Mouse (Mus musculus) ovary, adult 18-20 months (tissue): Measurements from ENCODE around the gene Cdpf1.
A peak's percentile ranks its signal among the peaks of the same experiment; 100 is the strongest.

Source experiments
- DNase-seq: peaks from one replicate; pipeline ENCODE4 v3.0.0; 2022; ENCODE audit warnings: low spot score, mixed read lengths

Gene Cdpf1

DNA sequence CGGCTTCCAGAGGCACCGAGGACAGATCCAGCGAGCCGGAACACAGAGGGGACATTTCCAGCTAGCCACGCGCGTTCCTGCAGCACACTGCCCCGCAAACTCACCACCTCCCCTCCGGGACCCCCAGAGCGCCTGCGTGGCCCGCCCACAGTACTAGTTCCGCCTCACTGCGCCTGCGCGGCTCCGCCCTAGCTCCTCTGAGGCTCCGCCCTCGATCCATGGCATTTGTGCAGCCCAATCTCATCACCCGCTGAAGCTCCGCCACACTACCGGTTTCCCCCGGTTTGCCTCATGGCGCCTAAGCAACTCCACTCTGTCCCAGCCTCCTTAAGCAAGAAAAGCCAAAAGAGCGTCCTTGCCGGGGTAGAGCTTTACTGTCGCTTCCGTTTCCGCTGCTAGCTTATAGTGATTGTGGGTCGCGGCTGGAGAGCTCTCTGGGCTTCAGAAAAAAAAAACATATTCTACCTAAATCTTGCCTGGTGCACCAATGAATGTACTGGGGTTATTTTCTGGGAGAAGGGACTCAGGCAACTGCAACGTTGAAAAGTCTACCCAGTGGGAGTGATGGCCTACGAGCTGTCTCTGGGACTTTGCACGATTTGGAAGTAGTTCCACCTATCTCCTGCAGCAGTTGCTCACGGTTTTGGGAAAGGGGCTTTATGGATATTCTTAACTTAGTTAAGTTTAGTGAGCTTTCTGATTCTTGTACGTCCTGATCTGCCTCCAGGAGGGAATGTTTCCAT, at the start of gene Cdpf1:
TSS of gene Cdpf1 (minus strand) at position 163 of the 743 bp plus-strand sequence.
- peak; percentile 95 for DNase-seq

DNA sequence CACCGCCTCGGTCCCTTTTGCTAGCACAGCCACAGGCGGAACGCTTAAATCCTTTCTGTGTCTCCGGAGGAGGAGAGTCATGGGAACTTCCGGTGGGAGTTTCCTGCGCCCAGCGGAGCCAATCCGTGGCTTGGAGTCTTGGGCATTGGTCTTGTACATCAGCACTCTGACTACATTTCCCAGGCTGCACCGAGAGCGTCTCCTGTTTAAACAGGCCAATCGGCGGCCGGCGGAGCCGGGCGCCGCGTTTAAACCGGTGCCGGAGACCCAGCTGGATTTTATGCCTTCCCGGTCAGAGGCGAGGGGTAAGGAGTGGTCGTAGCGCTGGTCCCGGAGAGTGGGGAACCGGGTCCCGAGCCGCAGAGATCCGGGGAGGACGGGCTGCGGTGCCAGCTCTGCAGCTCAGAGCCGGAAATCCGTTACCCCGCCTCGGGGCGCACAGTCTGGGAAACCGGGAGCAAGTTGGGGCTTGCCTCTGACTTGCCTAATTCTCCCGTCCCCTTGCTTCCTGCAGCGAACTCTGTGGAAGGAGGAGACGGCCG, 48.1 kb upstream of the Cdpf1 start, which contains the start of gene Gtse1:
TSS of gene Gtse1 (plus strand) at position 256 of the 542 bp plus-strand sequence.
- peak; percentile 91 for DNase-seq

DNA sequence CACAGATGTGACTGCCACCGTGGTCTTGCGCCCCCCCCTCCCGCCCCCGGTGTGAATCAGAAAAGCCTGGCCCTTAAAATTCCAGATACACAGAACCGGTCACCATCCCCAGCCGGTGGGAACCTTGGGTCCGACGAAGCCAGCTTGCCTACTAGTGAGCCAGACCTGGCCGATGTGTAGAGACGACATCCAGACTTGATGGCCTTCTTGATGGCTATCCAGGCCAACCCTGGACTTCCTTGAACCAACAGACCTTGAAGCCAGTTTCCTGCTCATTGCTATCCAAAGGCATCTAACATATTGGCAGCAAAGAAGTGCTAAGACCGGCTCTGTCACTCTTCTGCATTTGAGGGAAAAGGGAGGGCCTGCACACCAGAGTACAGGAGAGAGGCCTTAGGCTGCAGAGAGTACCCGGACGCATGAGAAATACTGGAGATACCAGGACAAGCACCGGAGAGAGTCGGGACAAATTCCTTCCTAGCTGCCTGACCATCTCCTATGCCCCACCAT, 47.5 kb upstream of the Cdpf1 start:
- no peak for DNase-seq

DNA sequence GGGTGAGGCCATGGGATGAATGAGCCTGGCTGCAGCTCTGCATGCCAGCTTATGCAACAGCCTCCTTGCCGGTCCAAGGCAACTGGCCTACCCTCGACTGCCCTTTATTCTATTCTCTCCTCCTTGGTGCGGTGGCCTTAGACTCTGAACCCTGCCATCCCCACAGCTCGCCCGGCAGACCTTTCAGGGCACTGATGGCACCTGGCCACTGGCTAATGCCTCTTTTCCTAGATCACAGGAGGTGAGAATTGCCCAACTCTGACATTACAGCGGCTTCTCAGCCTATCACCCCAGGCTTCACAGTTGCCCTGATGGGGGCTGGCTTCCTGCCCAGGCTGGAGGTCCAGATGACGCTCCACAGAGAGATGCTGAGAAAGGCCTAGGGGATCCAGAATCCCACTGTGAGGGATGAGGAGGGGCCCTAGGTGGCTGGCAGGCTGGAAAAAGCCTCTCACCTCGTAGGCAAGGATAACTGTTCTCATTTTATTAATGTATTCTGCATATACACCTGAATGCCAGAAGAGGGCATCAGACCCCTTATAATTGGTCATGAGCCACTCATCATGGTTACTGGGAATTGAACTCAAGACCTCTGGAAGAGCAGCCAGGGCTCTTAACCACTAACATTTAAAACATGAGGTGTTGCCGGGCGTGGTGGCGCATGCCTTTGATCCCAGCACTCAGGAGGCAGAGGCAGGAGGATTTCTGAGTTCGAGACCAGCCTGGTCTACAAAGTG, 40.3 kb upstream of the Cdpf1 start:
- no peak for DNase-seq

DNA sequence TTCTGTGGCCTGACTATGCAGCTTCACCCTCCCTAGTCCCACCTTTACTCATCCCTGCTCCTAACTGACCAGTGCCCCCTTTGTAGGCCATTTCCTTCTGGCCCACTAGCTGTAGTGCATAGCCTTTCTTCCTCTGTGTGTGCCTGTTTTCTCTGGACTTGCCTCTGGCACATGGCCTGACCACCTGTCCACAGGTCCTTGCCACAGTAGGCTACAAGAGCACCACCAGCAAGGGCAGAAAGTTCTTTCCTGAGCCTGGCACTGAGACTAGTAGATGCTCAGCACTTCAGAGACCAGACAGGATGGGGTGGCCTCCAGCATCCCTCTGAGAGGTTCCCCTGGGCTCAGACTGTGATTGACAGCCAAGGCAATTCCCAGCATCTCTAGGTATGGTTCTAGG, 33.6 kb upstream of the Cdpf1 start:
- DNase-seq: no peak

DNA sequence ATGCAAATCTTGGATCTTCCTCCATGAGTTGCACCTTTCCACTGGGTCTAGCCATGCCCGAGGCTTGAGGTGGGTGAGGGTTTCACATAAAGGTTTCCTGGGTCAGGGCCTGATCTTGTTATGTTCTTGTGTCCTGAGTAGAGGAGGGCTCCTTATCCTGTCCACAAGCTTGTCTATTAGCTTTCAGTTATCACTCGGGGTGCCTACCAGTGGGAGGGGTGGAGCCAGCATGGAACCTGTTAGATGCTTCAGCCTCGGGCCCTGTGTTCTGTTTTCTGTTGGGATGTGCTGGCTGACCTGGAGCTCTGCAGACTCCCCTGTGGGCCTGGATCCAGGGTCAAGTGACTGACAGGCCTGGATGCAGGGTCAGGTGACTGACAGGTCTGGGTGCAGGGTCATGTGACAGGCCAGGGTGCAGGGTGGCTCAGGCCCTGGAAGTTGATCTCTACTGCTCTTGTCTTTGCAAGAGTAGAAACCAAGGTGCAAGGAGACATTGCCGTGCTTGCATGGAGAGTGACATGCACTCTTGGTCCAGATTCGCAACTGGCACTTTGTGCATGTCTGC, 30.4 kb upstream of the Cdpf1 start:
- no peak for DNase-seq

DNA sequence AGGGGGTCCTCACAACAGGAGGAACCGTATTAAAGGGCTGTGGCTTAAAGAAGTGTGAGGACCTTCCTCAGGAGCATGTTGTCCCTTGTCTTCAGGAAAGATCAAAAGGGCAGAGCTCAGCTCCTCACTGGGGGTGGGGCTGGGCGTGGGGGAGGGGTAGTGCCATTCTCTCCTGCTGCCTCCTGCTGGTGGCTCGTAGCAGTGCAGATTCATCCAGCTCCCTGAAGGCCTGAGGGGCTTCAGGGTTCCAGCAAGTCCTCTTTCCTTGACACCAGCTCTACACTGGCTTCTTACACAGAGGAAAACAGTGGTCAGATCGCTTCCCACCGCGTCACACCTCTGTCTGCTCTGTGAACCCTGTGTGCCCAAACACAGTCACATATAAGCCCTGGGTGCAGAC, 29.5 kb upstream of the Cdpf1 start:
- DNase-seq: no peak

DNA sequence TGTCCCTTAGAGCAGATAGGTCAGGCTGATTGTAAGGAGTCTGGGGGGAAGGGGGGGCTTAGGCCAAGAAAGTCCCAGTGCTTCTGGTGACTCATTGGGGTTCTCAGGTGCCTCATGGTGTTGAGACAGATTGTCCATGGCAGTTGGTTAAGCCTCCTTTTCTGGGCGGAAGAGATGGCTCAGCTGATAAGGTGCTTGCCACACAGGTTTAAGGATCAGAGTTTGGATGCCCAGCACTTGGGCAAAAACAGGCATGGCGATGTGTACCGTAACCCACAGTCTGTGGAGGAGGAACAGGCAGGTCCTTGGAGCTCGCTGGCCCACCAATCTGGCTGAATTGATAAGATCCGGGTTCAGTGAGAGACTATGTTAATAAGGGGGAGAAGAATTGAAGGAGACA, 25.4 kb upstream of the Cdpf1 start:
- DNase-seq: no peak

DNA sequence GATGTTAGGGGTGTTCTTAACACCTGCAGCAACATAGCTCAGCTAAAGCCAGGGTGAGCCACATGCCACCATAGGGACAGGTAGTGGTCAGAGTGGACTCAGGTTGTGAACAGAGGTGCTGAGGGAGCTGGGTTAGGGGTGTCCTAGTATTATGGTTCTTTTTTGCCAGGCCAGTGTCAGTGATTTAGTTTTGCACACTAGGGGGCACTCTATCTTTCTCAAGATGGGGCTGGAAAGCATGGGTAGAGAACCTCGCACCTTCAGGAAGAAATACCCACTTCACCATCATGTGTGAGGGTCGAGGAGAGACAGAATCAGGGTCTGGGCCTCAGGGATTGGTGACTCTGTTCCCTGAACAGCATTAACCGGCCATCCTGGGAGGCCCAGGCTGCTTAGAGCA, 23.8 kb upstream of the Cdpf1 start:
- no peak for DNase-seq

DNA sequence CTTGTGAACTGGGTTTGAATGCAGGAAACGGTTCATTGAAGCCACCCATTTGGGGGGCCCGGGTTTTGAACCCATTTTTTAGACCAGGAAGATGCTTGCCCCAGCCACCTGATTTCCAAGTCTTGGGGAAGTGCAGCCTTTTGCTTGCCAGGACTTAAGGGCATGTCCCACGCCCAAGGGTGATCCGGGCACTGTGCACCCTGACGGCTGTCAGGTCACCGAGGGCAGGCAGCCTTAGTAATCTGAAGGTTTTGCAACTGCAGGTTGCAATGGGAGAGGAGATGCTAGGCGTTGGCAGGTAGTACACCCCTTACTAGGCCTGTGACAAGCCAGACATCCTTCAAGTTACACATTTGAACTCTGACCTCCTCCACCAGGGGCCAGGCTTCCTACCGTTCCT, 21.1 kb upstream of the Cdpf1 start:
- DNase-seq: no peak

DNA sequence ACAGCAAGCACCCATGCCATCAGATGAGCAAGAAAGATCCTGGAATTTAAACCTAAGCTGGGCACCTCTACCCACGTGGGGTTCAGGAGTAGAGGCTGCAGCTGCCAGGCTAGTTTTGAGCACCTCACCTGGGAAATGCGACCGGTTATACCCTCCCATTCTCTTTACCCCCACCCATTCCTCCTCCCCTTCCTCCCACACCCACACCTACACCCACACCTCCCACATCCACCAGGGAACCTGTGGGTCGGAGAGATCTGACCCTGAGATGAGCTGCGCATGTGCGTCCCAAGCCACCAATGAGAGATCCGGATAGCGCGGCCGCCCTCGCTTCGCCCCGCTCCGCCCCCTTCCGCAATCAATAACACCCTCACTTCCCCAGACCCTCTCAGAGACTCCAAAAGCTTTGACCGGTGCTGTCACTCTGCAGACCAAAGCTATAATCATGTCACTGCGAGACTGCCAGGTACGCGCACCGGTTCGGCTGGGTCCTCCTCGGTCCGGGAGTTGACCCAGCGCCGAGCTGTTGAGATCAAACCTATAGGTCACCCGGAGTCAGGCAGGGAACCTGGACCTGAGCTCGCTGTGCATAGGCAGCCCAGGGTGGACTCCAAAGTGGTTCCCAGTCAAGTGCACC, 20.6 kb upstream of the Cdpf1 start, which contains the start of gene Ttc38:
TSS of gene Ttc38 (plus strand) at position 353 of the 637 bp plus-strand sequence.
- peak; percentile 73 for DNase-seq

DNA sequence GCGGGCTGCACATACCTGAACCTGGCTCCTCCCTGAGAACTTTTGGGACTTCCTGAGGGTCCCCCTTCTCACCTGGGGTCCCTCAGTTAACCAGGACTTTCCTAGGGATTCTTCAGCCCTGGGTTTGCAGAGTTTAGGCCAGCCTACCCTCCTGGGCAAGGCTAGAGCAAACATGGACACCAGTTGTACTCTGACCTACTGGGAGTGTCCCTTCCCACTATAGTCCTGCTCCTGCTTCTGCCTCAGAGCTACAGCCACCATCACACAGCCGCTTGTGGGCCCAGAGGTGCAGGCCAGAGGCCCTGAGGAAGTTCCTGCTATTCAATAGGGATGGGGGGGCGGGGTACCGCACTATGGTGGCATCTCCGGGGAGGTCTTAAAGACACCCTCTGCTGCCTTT, 18.0 kb upstream of the Cdpf1 start:
- DNase-seq: no peak

DNA sequence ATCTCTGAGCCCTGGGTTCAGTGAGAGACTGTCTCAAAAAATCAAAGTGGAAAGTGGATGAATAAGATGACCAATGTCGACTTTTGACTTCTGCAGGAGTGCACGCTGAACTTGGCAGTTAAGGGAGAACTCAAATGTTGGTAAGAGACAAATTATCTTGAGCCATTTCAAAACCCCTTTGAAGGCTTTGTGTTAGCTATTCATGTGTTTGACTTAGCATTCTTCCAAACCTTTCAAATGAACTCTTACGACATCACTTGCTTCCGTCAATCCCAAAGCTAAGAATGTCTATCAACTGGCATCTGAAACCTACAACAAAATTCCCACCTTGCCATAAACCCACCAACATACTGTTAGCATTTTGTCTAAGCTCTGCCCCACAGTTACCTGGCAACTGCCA, 16.6 kb upstream of the Cdpf1 start:
- no peak for DNase-seq

DNA sequence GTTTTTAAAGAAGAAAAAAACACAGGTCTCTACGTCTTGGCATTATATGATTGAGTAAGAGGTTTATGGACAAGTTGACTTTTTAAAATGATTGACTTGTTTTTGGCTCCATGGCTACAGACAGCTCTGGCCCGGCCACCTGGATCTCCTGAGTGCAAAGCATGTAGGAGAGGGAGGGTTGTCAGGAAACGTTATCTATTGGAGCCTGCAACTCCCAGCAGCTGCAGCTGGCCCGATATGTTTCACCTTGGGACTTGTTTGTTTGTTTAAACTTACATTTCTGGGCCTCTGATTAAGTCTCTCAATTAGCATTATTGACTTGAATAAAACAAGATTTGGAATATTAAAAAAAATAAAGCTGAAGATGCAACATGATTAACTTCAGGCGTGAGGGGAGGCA, 15.2 kb upstream of the Cdpf1 start:
- no peak for DNase-seq

DNA sequence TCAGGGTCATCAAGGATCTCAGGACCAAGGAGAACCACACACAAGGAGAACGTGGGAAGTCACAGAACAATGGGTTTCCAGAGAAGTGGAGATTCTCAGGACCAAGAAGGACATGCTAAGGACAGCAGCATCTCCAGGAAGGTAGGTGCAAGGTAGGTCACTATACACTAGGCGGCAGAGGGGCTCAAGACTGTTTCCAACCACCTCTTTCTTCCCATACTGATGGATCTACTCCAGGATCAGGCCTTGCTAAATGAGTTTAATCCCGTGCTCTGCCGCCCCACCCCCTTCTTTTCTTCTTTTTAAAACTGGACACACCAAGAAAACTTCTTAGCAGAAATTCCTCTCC, 10.5 kb upstream of the Cdpf1 start:
- no peak for DNase-seq

DNA sequence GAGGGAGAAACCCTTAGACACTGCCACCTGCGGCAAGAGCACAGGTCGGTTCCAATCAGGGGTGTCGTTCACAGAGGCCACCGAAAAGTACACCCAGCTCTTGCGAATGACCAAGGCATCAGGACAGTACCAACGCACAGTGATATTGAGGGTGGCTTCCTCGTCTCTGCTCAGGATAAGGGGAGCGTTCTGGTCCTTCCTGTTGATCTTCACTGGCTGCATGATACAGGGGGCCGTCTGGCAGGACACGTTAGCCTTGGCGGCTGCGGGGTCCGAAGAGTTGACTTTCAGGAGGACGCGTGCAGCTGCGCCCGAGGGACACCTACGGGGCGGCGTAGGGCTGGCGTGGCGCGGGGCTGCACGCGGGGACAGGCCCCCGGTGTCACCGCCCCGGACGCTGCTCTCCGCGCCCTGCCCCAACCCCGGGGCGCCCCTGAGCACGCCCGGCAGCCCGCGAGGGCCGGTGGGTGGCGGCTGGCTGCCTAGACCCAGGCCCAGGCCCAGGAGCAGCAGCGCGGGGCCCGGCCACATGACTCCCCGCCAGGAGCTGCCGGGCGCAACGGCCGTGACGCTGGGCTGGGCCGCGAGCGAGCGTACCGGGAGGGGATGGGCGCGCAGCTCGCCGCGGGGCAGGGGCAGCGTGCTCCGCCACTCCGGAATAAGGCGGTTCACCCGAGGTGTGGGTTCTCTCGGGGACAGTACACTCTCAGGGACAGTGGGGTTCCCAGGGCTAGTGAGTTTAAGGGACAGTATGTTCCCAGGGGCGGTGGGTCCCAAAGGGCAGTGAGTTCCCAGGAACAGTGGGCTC, 9.9 kb upstream of the Cdpf1 start, which contains the start of gene Pkdrej:
TSS of gene Pkdrej (minus strand) at position 532 of the 808 bp plus-strand sequence.
- no peak for DNase-seq

DNA sequence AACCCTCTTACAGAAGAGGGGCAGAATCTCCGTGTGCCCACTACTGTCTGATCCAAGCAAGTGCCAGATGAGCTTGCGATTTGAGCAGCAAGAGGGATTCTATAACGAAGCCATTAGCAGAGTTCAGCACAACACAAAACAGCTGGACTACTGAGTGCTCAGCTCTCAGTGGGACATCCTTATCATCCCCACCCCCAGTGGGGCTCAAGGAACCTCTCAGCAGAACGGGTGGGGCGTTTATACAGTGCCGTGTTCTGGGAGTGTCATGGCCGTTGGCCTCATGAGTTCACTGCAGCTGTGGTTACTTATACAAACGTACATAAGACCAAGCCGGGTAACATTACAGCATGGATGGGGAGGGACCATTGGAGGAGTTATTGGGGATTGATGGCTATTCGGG, 1.9 kb upstream of the Cdpf1 start:
- no peak for DNase-seq

DNA sequence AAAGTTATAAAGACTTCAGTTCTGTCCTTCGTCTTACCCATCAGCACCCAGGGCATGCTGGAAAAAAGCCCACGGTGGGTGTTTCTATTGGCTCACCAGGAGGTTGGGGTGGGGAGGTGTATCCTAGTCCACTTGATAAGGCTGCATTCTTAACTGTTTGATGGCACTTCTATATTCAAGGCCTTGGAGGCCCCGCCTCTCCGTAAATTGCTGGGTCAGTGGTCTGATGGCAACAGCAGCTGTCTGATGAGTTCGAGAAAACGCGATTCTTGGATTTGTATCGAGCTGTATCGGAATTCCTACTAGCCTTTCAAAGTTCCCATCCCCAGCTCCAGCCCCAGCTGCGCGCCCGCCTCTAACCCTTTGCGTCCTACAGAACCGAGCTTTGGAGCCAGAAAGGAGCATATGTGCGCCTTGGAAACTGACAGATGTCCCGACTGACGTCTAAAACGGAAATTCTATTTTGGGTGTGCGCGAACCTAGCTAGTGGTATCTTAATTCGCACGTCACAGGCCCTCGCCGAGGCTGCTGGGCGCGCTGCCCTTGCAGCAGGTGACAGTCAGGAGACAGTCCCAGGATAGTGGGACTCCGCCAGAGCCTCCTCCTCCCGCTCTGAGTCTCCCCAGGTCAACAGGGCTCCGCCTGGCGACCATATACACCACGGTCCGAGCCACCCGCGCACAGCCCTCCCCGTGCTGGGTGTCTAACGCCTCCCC, 533 bp downstream of the Cdpf1 start:
- peak; percentile 48 for DNase-seq

DNA sequence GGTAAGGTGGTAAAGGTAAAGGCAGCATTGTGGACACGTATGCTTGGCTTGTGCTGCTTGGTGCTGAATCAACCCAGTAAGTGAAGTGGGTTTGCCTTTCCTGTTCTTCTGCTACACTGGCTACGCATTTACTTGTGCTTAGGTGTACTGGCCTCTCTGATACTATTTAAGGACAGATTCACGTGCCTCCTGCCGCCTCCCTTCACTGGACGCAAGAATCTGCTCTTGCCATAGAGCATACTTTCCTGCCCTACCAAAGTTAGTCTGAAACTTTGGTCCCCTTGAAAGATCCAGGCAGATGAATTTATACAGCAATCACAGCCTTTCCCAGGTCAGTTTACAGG, 1.1 kb downstream of the Cdpf1 start:
- DNase-seq: no peak

DNA sequence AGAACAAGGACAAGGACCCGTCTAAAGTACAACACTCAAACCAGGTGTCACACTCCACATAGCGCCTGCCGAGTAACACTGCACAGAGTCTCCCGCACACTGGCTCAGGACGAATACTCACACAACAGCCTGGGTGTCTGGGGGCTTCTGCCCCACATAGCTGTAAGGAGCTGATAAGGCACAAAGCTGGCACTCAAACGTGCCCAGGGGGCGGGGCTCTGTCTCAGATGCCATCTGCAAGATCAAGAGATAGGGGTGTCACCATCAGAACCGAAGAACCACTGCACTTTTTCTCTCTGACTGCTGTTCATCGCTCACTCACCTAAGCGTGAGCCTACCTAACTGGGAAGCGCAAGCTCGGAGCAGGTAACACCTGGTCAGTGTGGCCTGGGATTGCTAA, 2.4 kb downstream of the Cdpf1 start:
- no peak for DNase-seq

DNA sequence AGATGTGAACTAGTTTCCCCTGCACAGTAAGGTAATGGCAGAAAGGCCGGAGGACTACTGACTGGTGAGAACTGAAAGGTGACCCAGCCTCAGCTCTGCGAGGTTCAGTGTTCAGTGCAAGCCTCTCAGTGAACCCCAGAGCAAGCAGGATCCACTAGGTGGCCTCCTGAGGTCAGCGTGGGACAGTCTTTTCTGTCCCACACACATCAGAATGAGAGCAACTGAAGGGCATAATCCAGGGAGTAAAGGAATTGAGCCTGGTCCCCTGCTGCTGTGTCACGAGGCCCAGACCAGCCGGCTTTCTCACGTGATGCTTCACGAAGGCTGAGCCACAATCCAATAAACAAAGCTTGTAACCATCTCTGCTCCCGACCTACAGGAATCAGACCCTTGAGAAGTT, 3.1 kb downstream of the Cdpf1 start:
- DNase-seq: no peak
